Mouse (Mus musculus) erythroblast, embryonic 14.5 days (primary cell): ENCODE results near the gene Hoxb7. TPM values are rescaled to one million over a fixed set of nuclear protein-coding genes. Genes with fewer than 3 reads are reported as not detected.

Source experiments
- H3K27me3 ChIP-seq: 2 replicates; pipeline ENCODE4 v1.6.1; 2012; ENCODE audit warnings: inconsistent platforms; ENCODE audit not compliant: control insufficient read depth
- H3K36me3 ChIP-seq: 2 replicates; pipeline ENCODE4 v1.6.1; 2012; ENCODE audit warnings: mild to moderate bottlenecking, inconsistent platforms; ENCODE audit not compliant: control insufficient read depth
- H3K4me1 ChIP-seq: 2 replicates; pipeline ENCODE4 v1.6.1; 2012; ENCODE audit warnings: inconsistent platforms; ENCODE audit not compliant: control insufficient read depth
- H3K4me3 ChIP-seq: replicated peaks from 2 replicates; pipeline ENCODE3; 2012; ENCODE audit warnings: moderate library complexity, mild to moderate bottlenecking, inconsistent platforms
- H3K9me3 ChIP-seq: 2 replicates; pipeline ENCODE4 v1.6.1; 2012; ENCODE audit warnings: low read length, inconsistent platforms, mixed read lengths; ENCODE audit not compliant: control insufficient read depth
- GATA1 ChIP-seq: IDR thresholded peaks from 2 replicates; pipeline ENCODE4 v1.6.1; 2012; ENCODE audit warnings: low read length, inconsistent platforms, mixed read lengths
- TAL1 ChIP-seq: IDR thresholded peaks from 3 replicates; pipeline ENCODE4 v1.6.1; 2012; ENCODE audit warnings: low read length, inconsistent platforms, mixed read lengths
- polyA plus RNA-seq: library from polyadenylated mRNA; stranded (reverse); fragments of >175 nt; gene quantifications from 2 replicates; pipeline ENCODE4 v1.2.3, GENCODE M21; 2012

The Hoxb7 gene
- polyA plus RNA-seq, 1 experiment = not detected

DNA sequence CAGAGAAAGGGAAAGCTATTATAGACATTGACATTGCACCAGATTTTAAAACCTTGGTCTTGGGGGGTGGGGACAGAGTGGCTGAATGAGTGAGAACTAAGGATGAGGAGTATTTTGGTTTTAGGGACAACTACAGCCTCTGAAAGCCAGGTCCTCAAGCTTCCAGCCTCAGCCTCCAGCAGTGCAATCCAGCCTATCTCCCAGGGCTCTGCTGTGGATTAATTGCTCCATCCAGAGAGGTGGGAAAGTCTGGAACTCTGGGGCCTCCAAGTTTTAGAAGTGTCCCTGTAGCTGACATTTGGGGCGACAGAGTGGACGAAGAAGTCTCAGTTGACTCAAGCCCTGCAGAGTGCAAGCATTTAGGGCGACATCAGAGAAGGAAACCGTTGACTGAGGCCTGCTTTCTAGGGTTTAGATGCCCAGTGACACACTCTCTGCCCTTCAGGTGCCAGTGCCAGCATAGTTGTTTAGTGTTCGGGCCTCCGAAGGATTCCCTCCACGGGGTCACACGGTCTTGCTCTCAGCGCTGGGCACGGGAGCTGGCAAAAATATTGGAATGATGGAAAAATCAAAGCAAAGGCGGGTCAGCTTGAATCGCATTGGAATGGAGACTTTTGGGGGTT, 27.5 kb downstream of the Hoxb7 start:
- peaks cover 100% of the 10 kb centered on the region for H3K27me3 ChIP-seq
- TF ChIP-seq GATA1 (no peak), TAL1 (no peak)
- no peak overlapping the region for H3K4me3 ChIP-seq
- H3K9me3 ChIP-seq = no peaks in the 10 kb centered on the region
- no peaks in the 10 kb centered on the region for H3K36me3 ChIP-seq
- H3K4me1 ChIP-seq = no peaks in the 10 kb centered on the region

DNA sequence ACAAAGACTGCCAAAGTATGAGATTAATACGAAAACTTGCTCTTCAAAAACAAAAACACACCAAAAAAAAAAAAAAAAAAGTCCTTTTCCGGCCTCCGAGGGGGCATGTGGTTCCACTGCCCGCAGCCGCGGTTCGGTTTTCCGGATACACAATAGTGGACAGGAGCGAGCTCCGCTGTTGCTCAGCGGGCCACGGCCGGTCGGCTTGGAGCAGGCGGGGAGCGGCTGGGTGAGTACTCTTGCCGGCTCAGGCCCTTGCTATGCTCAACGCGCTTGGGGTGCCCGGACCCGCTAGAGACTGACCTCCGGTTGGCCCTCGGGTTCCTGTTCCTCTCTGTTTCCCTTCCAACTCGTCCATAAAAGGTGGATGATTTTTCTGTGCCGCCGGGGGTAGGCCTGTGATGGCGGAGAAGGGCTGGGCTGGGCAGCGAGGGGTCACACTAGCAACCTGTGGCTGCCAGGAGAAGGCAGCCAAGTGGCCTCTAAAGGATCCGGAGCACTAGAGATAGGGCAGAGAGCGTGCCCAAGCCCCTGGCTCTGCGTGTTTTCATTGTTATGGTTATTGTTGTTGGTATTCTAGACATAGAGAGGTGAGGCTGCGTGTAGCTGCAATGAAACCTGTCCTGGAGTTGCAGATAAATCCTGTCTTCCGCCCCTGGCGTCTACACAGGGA, 28.4 kb downstream of the Hoxb7 start:
- H3K27me3 ChIP-seq = peaks cover 100% of the 10 kb centered on the region
- no peaks in the 10 kb centered on the region for H3K36me3 ChIP-seq
- no peaks in the 10 kb centered on the region for H3K9me3 ChIP-seq
- H3K4me1 ChIP-seq = no peaks in the 10 kb centered on the region
- no peak overlapping the region for H3K4me3 ChIP-seq
- TF ChIP-seq GATA1 = no peak

DNA sequence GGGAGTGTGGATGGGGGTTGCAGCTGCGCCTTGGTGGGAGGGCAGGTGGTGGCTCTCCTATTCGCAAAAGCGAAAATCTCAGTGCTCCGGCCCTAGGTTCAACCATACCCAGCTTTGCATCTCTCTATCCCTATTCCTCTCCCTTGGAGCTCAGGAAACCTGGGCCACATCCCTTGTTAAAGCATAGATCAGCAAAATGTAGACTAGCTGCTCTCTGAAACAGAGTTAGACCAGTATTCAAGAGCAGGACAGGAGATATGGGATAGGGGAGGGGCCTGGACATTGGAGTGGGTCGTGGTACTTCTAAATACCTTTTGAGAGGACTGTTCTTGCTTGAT, 28.9 kb downstream of the Hoxb7 start:
- H3K36me3 ChIP-seq = no peaks in the 10 kb centered on the region
- TF ChIP-seq GATA1 (no peak), TAL1 (no peak)
- peaks cover 100% of the 10 kb centered on the region for H3K27me3 ChIP-seq
- H3K9me3 ChIP-seq = no peaks in the 10 kb centered on the region
- no peak overlapping the region for H3K4me3 ChIP-seq
- H3K4me1 ChIP-seq = no peaks in the 10 kb centered on the region

DNA sequence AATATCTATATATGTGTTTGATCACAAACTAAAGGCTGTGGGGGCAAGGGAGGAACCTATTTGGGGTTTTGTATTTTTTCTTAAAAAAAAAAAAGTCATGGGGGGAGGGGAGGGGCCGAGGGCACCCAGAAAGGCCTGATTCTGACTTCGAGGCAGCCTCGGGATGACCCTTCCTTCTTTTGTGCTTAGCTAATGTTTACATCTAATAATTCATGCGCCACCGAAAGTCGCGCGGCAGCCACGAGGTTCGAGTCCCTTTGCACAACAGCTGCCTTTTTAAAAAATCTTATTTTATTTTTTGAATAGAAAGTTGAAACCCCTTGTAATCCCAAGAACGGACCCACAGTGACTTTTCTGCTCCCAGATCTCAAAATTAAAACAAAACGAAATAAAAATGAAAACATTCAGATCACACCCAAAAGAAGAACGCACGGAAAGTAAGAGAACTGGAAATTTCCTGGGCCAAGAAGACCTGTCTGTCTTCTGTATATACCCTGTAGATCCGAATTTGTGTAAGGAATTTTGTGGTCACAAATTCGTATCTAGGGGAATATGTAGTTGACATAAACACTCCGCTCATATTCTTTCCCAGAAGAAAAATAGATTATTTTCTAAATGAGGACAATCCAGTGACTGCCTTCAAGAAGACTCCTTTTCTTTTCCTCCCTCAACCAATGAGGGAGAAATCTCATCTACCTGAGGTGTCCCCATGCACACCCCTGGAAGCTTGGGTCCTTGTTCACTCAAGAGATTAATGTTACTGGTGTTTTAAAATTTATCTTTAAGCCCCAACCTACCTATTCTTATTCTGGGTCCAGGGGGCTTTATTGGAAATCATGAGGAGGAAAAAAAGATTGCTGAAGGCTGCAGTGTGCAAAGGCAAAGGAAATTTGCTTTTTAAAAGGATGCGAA, 30.5 kb downstream of the Hoxb7 start:
- TF ChIP-seq TAL1 (no peak), GATA1 (no peak)
- Histone ChIP-seq H3K4me1 (no peaks in the 10 kb centered on the region), H3K4me3 (no peak overlapping the region), H3K27me3 (peaks cover 99% of the 10 kb centered on the region), H3K9me3 (no peaks in the 10 kb centered on the region), H3K36me3 (no peaks in the 10 kb centered on the region)

DNA sequence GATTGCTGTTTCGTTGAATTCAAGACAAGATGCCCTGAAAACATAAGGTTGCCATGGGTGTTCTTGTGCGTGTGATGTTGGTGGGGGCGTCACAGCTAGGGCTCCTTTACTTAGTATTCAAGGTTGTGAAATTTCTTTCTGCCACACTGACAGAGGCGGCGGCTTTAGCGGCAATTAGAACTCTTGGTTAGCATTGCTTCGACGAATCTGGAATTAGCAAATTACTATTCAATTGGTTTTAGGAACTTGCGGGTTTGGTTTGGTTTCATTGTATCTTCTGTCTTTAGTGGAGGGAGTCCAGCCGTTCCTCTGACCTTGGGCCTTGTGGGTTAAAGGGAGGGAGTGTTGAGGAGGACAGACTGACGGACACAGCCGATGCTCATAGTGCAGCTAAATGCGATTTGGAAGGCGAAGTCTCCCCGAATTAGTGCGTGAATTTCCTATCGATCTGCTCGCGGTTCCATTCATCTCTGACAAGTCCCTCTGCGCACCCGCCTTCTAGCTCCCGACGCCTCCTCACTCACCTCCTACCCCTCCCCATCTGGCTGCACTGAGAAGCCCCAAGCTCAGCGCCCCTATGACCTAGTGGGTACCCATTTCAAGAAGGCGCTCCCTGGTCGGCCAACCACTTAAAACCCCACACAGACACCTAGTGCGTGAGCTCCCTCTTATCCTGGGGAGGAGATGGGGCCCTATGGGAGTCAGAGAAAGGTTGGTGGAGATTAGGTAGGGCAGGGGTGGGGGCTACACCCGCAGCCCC, 31.4 kb downstream of the Hoxb7 start, which contains the start of gene Hoxb4:
Gene Hoxb4 (plus strand): TSS at position 660 of the 760 bp plus-strand sequence.
- TF ChIP-seq TAL1 (no peak), GATA1 (no peak)
- Histone ChIP-seq H3K36me3 (no peaks in the 10 kb centered on the region), H3K9me3 (no peaks in the 10 kb centered on the region), H3K27me3 (peaks cover 99% of the 10 kb centered on the region), H3K4me3 (peak within 1 kb of the TSS; percentile 16), H3K4me1 (no peaks in the 10 kb centered on the region)

DNA sequence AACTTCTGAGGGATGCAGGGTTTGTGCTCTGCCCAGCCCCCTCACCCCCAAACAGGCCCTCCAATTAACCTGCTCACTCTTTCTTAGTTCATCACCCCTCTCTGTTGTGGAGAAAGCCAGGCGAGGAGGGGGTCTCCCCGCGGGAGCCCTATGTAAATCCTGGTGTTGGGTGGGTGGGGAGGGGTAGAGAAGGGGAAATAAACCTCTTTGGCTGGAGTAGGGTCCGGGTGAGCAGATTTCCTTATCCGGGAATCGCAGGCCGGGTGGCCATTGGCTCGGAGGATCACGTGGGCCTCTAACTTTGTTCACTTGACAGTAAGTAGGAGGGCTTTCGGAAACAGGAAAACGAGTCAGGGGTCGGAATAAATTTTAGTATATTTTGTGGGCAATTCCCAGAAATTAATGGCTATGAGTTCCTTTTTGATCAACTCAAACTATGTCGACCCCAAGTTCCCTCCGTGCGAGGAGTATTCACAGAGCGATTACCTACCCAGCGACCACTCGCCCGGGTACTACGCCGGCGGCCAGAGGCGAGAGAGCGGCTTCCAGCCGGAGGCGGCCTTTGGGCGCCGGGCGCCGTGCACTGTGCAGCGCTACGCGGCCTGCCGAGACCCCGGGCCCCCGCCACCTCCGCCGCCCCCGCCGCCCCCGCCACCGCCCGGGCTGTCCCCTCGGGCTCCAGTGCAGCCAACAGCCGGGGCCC, 32.1 kb downstream of the Hoxb7 start:
- Histone ChIP-seq H3K36me3 (no peaks in the 10 kb centered on the region), H3K4me1 (no peaks in the 10 kb centered on the region), H3K4me3 (no peak overlapping the region), H3K27me3 (peaks cover 97% of the 10 kb centered on the region), H3K9me3 (no peaks in the 10 kb centered on the region)
- no peak for TF ChIP-seq TAL1
- TF ChIP-seq GATA1 = no peak

DNA sequence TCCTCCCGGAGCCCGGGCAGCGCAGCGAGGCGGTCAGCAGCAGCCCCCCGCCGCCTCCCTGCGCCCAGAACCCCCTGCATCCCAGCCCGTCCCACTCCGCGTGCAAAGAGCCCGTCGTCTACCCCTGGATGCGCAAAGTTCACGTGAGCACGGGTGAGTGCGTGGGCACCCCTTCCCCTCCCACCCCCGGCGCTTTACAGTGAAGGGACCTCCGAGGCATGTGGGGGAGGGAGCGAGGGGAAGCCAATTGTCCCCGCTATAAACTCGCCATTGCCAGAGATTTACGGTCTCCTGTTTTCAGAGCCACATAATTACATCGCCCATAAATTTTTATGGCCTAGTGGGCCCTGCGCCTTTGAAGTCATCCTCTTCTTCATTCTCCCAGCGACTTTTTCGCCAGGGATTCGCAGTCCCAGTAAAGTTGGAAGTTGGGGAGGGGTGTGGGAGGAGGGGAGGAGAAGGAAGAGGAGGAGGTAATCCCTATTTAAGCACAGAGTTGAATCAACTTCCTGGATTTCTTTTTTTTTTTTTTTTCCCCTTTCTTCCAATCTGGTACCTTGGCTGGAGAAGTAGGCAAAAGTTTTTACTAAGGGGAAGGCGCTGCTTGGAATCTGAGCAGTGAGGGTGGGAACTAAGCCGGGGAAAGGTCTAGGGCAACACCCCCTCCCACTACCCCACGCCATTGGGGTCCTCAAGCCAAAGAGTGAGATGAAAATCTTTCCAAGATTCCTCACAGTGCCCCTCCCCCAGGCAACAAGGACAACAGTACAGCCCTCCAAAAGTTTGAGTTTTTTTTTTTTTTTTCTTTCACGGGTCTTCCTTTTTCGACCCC, 32.9 kb downstream of the Hoxb7 start:
- Histone ChIP-seq H3K9me3 (no peaks in the 10 kb centered on the region), H3K27me3 (peaks cover 96% of the 10 kb centered on the region), H3K36me3 (no peaks in the 10 kb centered on the region), H3K4me3 (peak overlapping the region; percentile 16), H3K4me1 (no peaks in the 10 kb centered on the region)
- TF ChIP-seq GATA1 (no peak), TAL1 (no peak)

DNA sequence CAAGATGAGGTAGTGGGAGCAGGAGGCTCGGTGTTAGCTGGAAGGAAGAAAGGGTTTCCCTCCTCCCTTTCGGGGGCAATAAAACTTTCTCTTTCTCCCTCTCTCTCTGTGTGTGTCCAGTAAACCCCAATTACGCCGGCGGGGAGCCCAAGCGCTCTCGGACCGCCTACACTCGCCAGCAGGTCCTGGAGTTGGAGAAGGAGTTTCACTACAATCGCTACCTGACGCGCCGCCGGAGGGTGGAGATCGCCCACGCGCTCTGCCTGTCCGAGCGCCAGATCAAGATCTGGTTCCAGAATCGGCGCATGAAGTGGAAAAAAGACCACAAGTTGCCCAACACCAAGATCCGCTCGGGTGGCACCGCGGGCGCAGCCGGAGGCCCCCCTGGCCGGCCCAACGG, 33.5 kb downstream of the Hoxb7 start:
- H3K4me1 ChIP-seq = no peaks in the 10 kb centered on the region
- H3K36me3 ChIP-seq = no peaks in the 10 kb centered on the region
- H3K4me3 ChIP-seq = no peak overlapping the region
- TF ChIP-seq TAL1 = no peak
- TF ChIP-seq GATA1 = no peak
- H3K9me3 ChIP-seq = no peaks in the 10 kb centered on the region
- H3K27me3 ChIP-seq = peaks cover 96% of the 10 kb centered on the region
